Mouse (Mus musculus) heart, embryonic 14.5 days (tissue): Measurements from ENCODE around the gene Sh3pxd2a. TPM values are rescaled to one million over a fixed set of nuclear protein-coding genes. Genes with fewer than 3 reads are reported as not detected.

Experiments used
- ATAC-seq: fragments of 200-750 bp; cut with Nextera tagmentation; 2 replicates; pipeline ENCODE4 v1.8.0; 2017; ENCODE audit warnings: low read depth, moderate TSS enrichment; ENCODE audit not compliant: insufficient number of reproducible peaks, insufficient read depth, low FRiP score
- H3K27ac ChIP-seq, 2 experiments: fragments of 200-500 bp in 1 of 2; fragments of 300-500 bp in 1 of 2; sonication (generic) in 1 of 2; replicated peaks in 1 of 2; 2 replicates each; pipeline ENCODE4 v1.5.1; 2012 to 2014; ENCODE audit warnings: low read depth in 2 of 2, low read length in 2 of 2, control low read depth in 1 of 2, mild to moderate bottlenecking in 1 of 2, mixed read lengths in 1 of 2; ENCODE audit not compliant: control insufficient read depth in 1 of 2, insufficient read depth in 1 of 2
- H3K27me3 ChIP-seq: fragments of 300-500 bp; sonication (generic); 2 replicates; pipeline ENCODE4 v1.6.1; 2014; ENCODE audit warnings: mild to moderate bottlenecking, low read length, control low read depth; ENCODE audit not compliant: control insufficient read depth, insufficient read depth
- H3K36me3 ChIP-seq: fragments of 300-500 bp; sonication (generic); 2 replicates; pipeline ENCODE4 v1.6.1; 2014; ENCODE audit warnings: mild to moderate bottlenecking, control low read depth, low read length, mixed read lengths; ENCODE audit not compliant: control insufficient read depth, insufficient read depth
- H3K4me1 ChIP-seq, 2 experiments: fragments of 200-500 bp in 1 of 2; fragments of 300-500 bp in 1 of 2; sonication (generic) in 1 of 2; 2 replicates each; pipeline ENCODE4 v1.6.1; 2012 to 2014; ENCODE audit warnings: low read length in 2 of 2, control low read depth in 1 of 2, mixed read lengths in 1 of 2; ENCODE audit not compliant: control insufficient read depth in 2 of 2, insufficient read depth in 2 of 2
- H3K4me2 ChIP-seq: fragments of 300-500 bp; sonication (generic); 2 replicates; pipeline ENCODE4 v1.6.1; 2014; ENCODE audit warnings: mild to moderate bottlenecking, low read length
- H3K4me3 ChIP-seq, 2 experiments: fragments of 200-500 bp in 1 of 2; fragments of 300-500 bp in 1 of 2; sonication (generic) in 1 of 2; 2 replicates each; pipeline ENCODE4 v1.5.1; 2012 to 2014; ENCODE audit warnings: low read length in 2 of 2, mild to moderate bottlenecking in 2 of 2, control low read depth in 1 of 2, low read depth in 1 of 2, moderate library complexity in 1 of 2; ENCODE audit not compliant: control insufficient read depth in 1 of 2, insufficient read depth in 1 of 2
- H3K9ac ChIP-seq: fragments of 300-500 bp; sonication (generic); 2 replicates; pipeline ENCODE4 v1.6.1; 2014; ENCODE audit warnings: mild to moderate bottlenecking, low read length
- H3K9me3 ChIP-seq: fragments of 300-500 bp; sonication (generic); 2 replicates; pipeline ENCODE4 v1.6.1; 2016; ENCODE audit warnings: low read length, control low read depth; ENCODE audit not compliant: control insufficient read depth
- WGBS: fragments of 180-500 bp; shearing (Covaris S2); extraction: QIAGEN DNeasy Blood & Tissue Kit; methylation state at CpG from one replicate; pipeline ENCODE4 v1.1.7; 2014; 5-methylcytosine and 5-hydroxymethylcytosine counted together
- microRNA-seq: library from miRNA; unstranded; fragments of <30 nt; microRNA quantifications from one replicate; pipeline ENCODE4, GENCODE M21; 2016
- polyA plus RNA-seq: library from polyadenylated mRNA; unstranded; fragments of >200 nt; fragmentation: Nextera tagmentation; extraction: Ambion mirVana; gene quantifications from 2 replicates; pipeline ENCODE4 v1.2.1, GENCODE M21; 2014

Sh3pxd2a gene
- polyA plus RNA-seq, 1 experiment from 2014 or later: 9.7 TPM

- H3K4me3 ChIP-seq: no peak overlapping the region
- ATAC-seq: no peak
- no peak overlapping the region for H3K4me2 ChIP-seq
- H3K27me3 ChIP-seq: no peaks in the 10 kb centered on the region
- no peaks in the 10 kb centered on the region for H3K9me3 ChIP-seq
- no peak overlapping the region for H3K27ac ChIP-seq
- no peak overlapping the region for H3K9ac ChIP-seq
- no peaks in the 10 kb centered on the region for H3K36me3 ChIP-seq
- WGBS: 83% methylated on average over 5 of the region's 5 CpGs
- no peaks in the 10 kb centered on the region for H3K4me1 ChIP-seq
Observed at GRCm38 (mm10) chr19:47216766-47217165, 247.4 kb downstream of the Sh3pxd2a start.

- Histone ChIP-seq H3K9me3 (no peaks in the 10 kb centered on the region), H3K36me3 (no peaks in the 10 kb centered on the region), H3K27me3 (no peaks in the 10 kb centered on the region), H3K27ac (no peak overlapping the region), H3K4me1 (no peaks in the 10 kb centered on the region), H3K4me3 (no peak overlapping the region), H3K4me2 (no peak overlapping the region), H3K9ac (no peak overlapping the region)
- WGBS: 41% methylated on average over 1 of the region's 1 CpGs
- no peak for ATAC-seq
Observed at GRCm38 (mm10) chr19:47213470-47213869, 250.7 kb downstream of the Sh3pxd2a start.

- no peak overlapping the region for H3K4me3 ChIP-seq
- no peaks in the 10 kb centered on the region for H3K9me3 ChIP-seq
- no peak overlapping the region for H3K9ac ChIP-seq
- H3K27ac ChIP-seq: no peak overlapping the region
- H3K4me2 ChIP-seq: no peak overlapping the region
- 83% methylated on average over 7 of the region's 7 CpGs for WGBS
- ATAC-seq: no peak
- no peaks in the 10 kb centered on the region for H3K4me1 ChIP-seq
- no peaks in the 10 kb centered on the region for H3K36me3 ChIP-seq
- H3K27me3 ChIP-seq: no peaks in the 10 kb centered on the region
Observed at GRCm38 (mm10) chr19:47212401-47212800, 251.8 kb downstream of the Sh3pxd2a start.

- no peak overlapping the region for H3K4me3 ChIP-seq
- no peak overlapping the region for H3K9ac ChIP-seq
- H3K9me3 ChIP-seq: no peaks in the 10 kb centered on the region
- no peak for ATAC-seq
- H3K4me1 ChIP-seq: no peaks in the 10 kb centered on the region
- H3K36me3 ChIP-seq: no peaks in the 10 kb centered on the region
- 73% methylated on average over 10 of the region's 10 CpGs for WGBS
- H3K27ac ChIP-seq: no peak overlapping the region
- no peaks in the 10 kb centered on the region; the same call in 1 of the 2 replicates for H3K27me3 ChIP-seq
- no peak overlapping the region for H3K4me2 ChIP-seq
Observed at GRCm38 (mm10) chr19:47211609-47212312, 252.4 kb downstream of the Sh3pxd2a start.

GRCm38 (mm10) chr19:47210432-47210831, 253.8 kb downstream of the Sh3pxd2a start:
- H3K4me3 ChIP-seq: no peak overlapping the region
- H3K27ac ChIP-seq: no peak overlapping the region
- ATAC-seq: no peak
- WGBS: 90% methylated on average over 4 of the region's 4 CpGs
- H3K27me3 ChIP-seq: no peaks in the 10 kb centered on the region; the same call in 1 of the 2 replicates
- H3K36me3 ChIP-seq: no peaks in the 10 kb centered on the region
- no peaks in the 10 kb centered on the region for H3K4me1 ChIP-seq
- no peaks in the 10 kb centered on the region for H3K9me3 ChIP-seq
- no peak overlapping the region for H3K4me2 ChIP-seq
- no peak overlapping the region for H3K9ac ChIP-seq

Small RNAs within 50 kb of the gene (microRNA-seq; reads per million reads assigned to microRNA genes)
- not detected for gene Mir6995

Other genes starting within 250 kb of the Sh3pxd2a start
- gene Stn1, start 73.1 kb upstream of the Sh3pxd2a start, polyA plus RNA-seq: 38.2 and 38.9 TPM in 2 replicates
- 24.1 and 26.5 TPM in 2 replicates for gene Slk, start 115.3 kb upstream of the Sh3pxd2a start, polyA plus RNA-seq
- 0.46 and 0.75 TPM in 2 replicates for gene Col17a1, start 227.7 kb upstream of the Sh3pxd2a start, polyA plus RNA-seq